Comparison of ENCODE assay signal across 8 mouse cellular contexts in genomic region chr5:72891534-72891933, GRCm38 (mm10). TPM values are rescaled to one million over a fixed set of nuclear protein-coding genes. Genes with fewer than 3 reads are reported as not detected.
DNase-seq lines count a peak whose midpoint lies in the region; ATAC-seq and TF ChIP-seq lines count a peak whose summit lies in the region.

No protein-coding gene starts in this region.

- peak; percentile 63 for TF ChIP-seq CTCF in cortical plate, adult 2 months (IDR thresholded peaks at IDR 0.05; ENCODE audit: extremely low read depth, insufficient read depth, low read length)

- H3K4me3 ChIP-seq in forebrain, embryonic 10.5 days, result no peak overlapping the region
- H3K4me3 ChIP-seq in forebrain, embryonic 16.5 days (replicated peaks; ENCODE audit: low read length), result no peak overlapping the region
- no peak overlapping the region for H3K4me3 ChIP-seq in cortical plate, adult 2 months (ENCODE audit: insufficient read depth, low read length)
- no peak overlapping the region for H3K4me3 ChIP-seq in lung, embryonic 16.5 days (ENCODE audit: low read length)

- no peak overlapping the region for H3K4me2 ChIP-seq in forebrain, embryonic 16.5 days (ENCODE audit: low read length)
- H3K4me2 ChIP-seq in lung, embryonic 16.5 days (ENCODE audit: low read depth, low read length), result no peak overlapping the region

- ATAC-seq in forebrain, embryonic 16.5 days, result no peak
- peak; percentile 74 for ATAC-seq in lung, embryonic 16.5 days (ENCODE audit: low read depth)
- peak; percentile 81 for ATAC-seq in neutrophil, adult 5-6 weeks (ENCODE audit: extremely low read depth, insufficient number of reproducible peaks, low FRiP score, poor library complexity, severe bottlenecking)

- peak; percentile 56 for DNase-seq in forebrain, embryonic 10.5 days (ENCODE audit: extremely low spot score, low spot score)
- DNase-seq in R1 (ENCODE audit: low read depth, low spot score), result peak; percentile 86
- peak; percentile 63 for DNase-seq in heart, adult 8-10 months (ENCODE audit: low spot score)
- peak; percentile 43 to 52 for DNase-seq in kidney, adult 8-10 months

- H3K4me1 ChIP-seq in forebrain, embryonic 10.5 days, result no peaks in the 10 kb centered on the region
- H3K4me1 ChIP-seq in forebrain, embryonic 16.5 days (replicated peaks; ENCODE audit: control insufficient read depth, insufficient read depth, low read length), result no peaks in the 10 kb centered on the region
- no peaks in the 10 kb centered on the region for H3K4me1 ChIP-seq in cortical plate, adult 2 months (ENCODE audit: control insufficient read depth, insufficient read depth, low read length)
- no peaks in the 10 kb centered on the region for H3K4me1 ChIP-seq in lung, embryonic 16.5 days (replicated peaks; ENCODE audit: control insufficient read depth, insufficient read depth, low read length)

- no peaks in the 10 kb centered on the region for H3K27me3 ChIP-seq in forebrain, embryonic 10.5 days (ENCODE audit: poor library complexity, severe bottlenecking)
- H3K27me3 ChIP-seq in forebrain, embryonic 16.5 days (replicated peaks; ENCODE audit: control insufficient read depth, insufficient read depth, low read length), result no peaks in the 10 kb centered on the region
- H3K27me3 ChIP-seq in lung, embryonic 16.5 days (ENCODE audit: control insufficient read depth, insufficient read depth, low read depth, low read length), result no peaks in the 10 kb centered on the region

- H3K9me3 ChIP-seq in forebrain, embryonic 10.5 days, result no peaks in the 10 kb centered on the region
- no peaks in the 10 kb centered on the region for H3K9me3 ChIP-seq in forebrain, embryonic 16.5 days (ENCODE audit: control insufficient read depth, low read length)
- H3K9me3 ChIP-seq in lung, embryonic 16.5 days (ENCODE audit: control insufficient read depth, low read length), result no peaks in the 10 kb centered on the region

- no peak for TF ChIP-seq POLR2A in cortical plate, adult 2 months (IDR thresholded peaks at IDR 0.05; ENCODE audit: extremely low read depth, insufficient read depth, low read length)

- H3K36me3 ChIP-seq in forebrain, embryonic 10.5 days (replicated peaks), result no peaks in the 10 kb centered on the region
- H3K36me3 ChIP-seq in forebrain, embryonic 16.5 days (ENCODE audit: control insufficient read depth, insufficient read depth), result no peaks in the 10 kb centered on the region
- H3K36me3 ChIP-seq in lung, embryonic 16.5 days (ENCODE audit: control insufficient read depth, insufficient read depth, low read length), result no peaks in the 10 kb centered on the region

- WGBS in forebrain, embryonic 10.5 days, result 5% methylated on average over 12 of the region's 12 CpGs
- WGBS in forebrain, embryonic 16.5 days, result 5% methylated on average over 12 of the region's 12 CpGs
- WGBS in lung, embryonic 16.5 days, result 3% methylated on average over 12 of the region's 12 CpGs

- no peak overlapping the region for H3K27ac ChIP-seq in forebrain, embryonic 10.5 days
- H3K27ac ChIP-seq in forebrain, embryonic 16.5 days (ENCODE audit: low read length), result no peak overlapping the region
- H3K27ac ChIP-seq in cortical plate, adult 2 months (ENCODE audit: insufficient read depth, low read length), result no peak overlapping the region
- no peak overlapping the region for H3K27ac ChIP-seq in lung, embryonic 16.5 days (ENCODE audit: low read length)

- no peak overlapping the region for H3K9ac ChIP-seq in forebrain, embryonic 16.5 days (replicated peaks; ENCODE audit: low read depth, low read length)
- H3K9ac ChIP-seq in lung, embryonic 16.5 days (ENCODE audit: low read length), result no peak overlapping the region

RNA-seq across cellular contexts. Expression of gene Slain2, which starts 22.6 kb away (rescaled TPM):
- 12.9 and 14.4 TPM in 2 replicates for polyA plus RNA-seq in forebrain, embryonic 10.5 days (2016; fragmentation: Nextera tagmentation; extraction: Ambion mirVana)
- 16.9 and 18.3 TPM in 2 replicates for polyA plus RNA-seq in forebrain, embryonic 16.5 days (2015; fragmentation: Nextera tagmentation; extraction: Ambion mirVana)
- polyA plus RNA-seq in cortical plate, adult 2 months (2012; rRNA removed), result 12.9 and 14.7 TPM in 2 replicates
- total RNA-seq in heart, adult 8-10 months (2022), result 100 to 1,000 TPM; 140 to 190 (median 176) TPM
- 12.3 and 12.4 TPM in 2 replicates for polyA plus RNA-seq in lung, embryonic 16.5 days (2015; fragmentation: Nextera tagmentation; extraction: Ambion mirVana)
- total RNA-seq in neutrophil, adult 5-6 weeks (2017), result 80.0 and 92.8 TPM in 2 replicates

RNA-seq across cellular contexts. Expression of gene Tec, which starts 23.3 kb away (rescaled TPM):
- 2.0 and 2.5 TPM in 2 replicates for polyA plus RNA-seq in forebrain, embryonic 10.5 days (2016; fragmentation: Nextera tagmentation; extraction: Ambion mirVana)
- 2.9 and 4.9 TPM in 2 replicates for polyA plus RNA-seq in forebrain, embryonic 16.5 days (2015; fragmentation: Nextera tagmentation; extraction: Ambion mirVana)
- 2.0 TPM in 2 replicates for polyA plus RNA-seq in cortical plate, adult 2 months (2012; rRNA removed)
- 10 to 100 TPM; 13.2 to 14.5 (median 13.5) TPM for total RNA-seq in heart, adult 8-10 months (2022)
- polyA plus RNA-seq in lung, embryonic 16.5 days (2015; fragmentation: Nextera tagmentation; extraction: Ambion mirVana), result 4.0 and 4.1 TPM in 2 replicates
- 145 and 155 TPM in 2 replicates for total RNA-seq in neutrophil, adult 5-6 weeks (2017)
